Mouse (Mus musculus) myocyte (in vitro differentiated cells): ENCODE results near the gene Fam193b.

ENCODE experiments used
- CEBPB ChIP-seq: IDR thresholded peaks from 2 replicates; pipeline ENCODE4 v1.6.1; 2011; ENCODE audit warnings: mild to moderate bottlenecking, moderate library complexity; ENCODE audit not compliant: poor library complexity, insufficient read depth, severe bottlenecking
- E2F4 ChIP-seq: IDR thresholded peaks from one replicate; pipeline ENCODE4 v1.6.1; 2011; ENCODE audit warnings: mild to moderate bottlenecking, control low read depth, moderate library complexity; ENCODE audit not compliant: insufficient read depth
- MAX ChIP-seq: IDR thresholded peaks from one replicate; pipeline ENCODE4 v1.6.1; 2011; ENCODE audit warnings: low read depth, mild to moderate bottlenecking, control low read depth
- MYOD1 ChIP-seq, 3 experiments: IDR thresholded peaks; one replicate each; pipeline ENCODE4 v1.6.1; 2011; ENCODE audit warnings: control low read depth in 2 of 3, low read depth in 2 of 3, mild to moderate bottlenecking in 2 of 3, moderate library complexity in 1 of 3; ENCODE audit not compliant: insufficient read length in 2 of 3, control insufficient read depth in 1 of 3
- MYOG ChIP-seq, 3 experiments: IDR thresholded peaks; one replicate each; pipeline ENCODE4 v1.6.1; 2011; ENCODE audit warnings: control low read depth in 2 of 3, low read depth in 2 of 3, mild to moderate bottlenecking in 2 of 3; ENCODE audit not compliant: insufficient read length in 2 of 3, control insufficient read depth in 1 of 3, insufficient read depth in 1 of 3
- POLR2A ChIP-seq: IDR thresholded peaks from one replicate; pipeline ENCODE4 v1.6.1; 2011; ENCODE audit warnings: low read depth, mild to moderate bottlenecking, control low read depth, moderate library complexity; ENCODE audit not compliant: insufficient read length
- POLR2AphosphoS2 ChIP-seq: IDR thresholded peaks from one replicate; pipeline ENCODE4 v1.6.1; 2011; ENCODE audit warnings: low read depth, control low read depth; ENCODE audit not compliant: insufficient read length
- REST ChIP-seq: IDR thresholded peaks from one replicate; pipeline ENCODE4 v1.6.1; 2011; ENCODE audit warnings: mild to moderate bottlenecking, control low read depth, moderate library complexity; ENCODE audit not compliant: insufficient read depth, insufficient read length
- SRF ChIP-seq: IDR thresholded peaks from one replicate; pipeline ENCODE4 v1.6.1; 2011; ENCODE audit warnings: low read depth; ENCODE audit not compliant: control insufficient read depth, insufficient read length
- TCF12 ChIP-seq: IDR thresholded peaks from one replicate; pipeline ENCODE4 v1.6.1; 2011; ENCODE audit warnings: mild to moderate bottlenecking, control low read depth; ENCODE audit not compliant: poor library complexity, insufficient read depth, severe bottlenecking

DNA sequence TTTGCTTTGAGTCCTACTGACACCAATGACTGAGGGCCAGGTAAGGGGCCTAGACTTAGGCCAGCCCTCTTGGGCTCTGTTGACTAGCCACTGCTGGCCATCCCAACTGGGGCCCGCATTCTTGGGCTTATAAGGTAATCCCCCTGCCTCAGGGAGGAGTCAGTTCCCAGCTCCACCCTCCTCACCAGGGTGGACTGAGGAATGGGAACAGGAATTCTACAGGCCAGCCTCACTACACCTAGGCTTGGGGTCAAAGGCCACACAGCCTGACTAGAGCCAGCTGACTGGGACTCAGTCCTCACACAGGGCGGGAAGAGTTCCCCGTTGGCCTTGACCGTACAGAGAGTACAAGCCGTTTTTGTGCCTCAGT is 59.4 kb downstream of the Fam193b start:
- TF ChIP-seq POLR2A (no peak), E2F4 (no peak), MYOD1 (IDR thresholded peaks at IDR 0.05; ENCODE audit: control insufficient read depth in 1 of 3, insufficient read length in 2 of 3, low read depth in 2 of 3) (no peak), CEBPB (no peak), POLR2AphosphoS2 (peak; percentile 44), MAX (no peak), TCF12 (no peak), MYOG (IDR thresholded peaks at IDR 0.05; ENCODE audit: control insufficient read depth in 1 of 3, insufficient read depth in 1 of 3, insufficient read length in 2 of 3, low read depth in 2 of 3) (no peak), REST (no peak), SRF (peak; percentile 89)
